Mouse (Mus musculus) right cerebral cortex, adult 18-20 months (tissue): ENCODE results near the gene Rnf168.
"Not testable (repeated sequence)": the region's sequence is repeated elsewhere in the genome, so short reads cannot be mapped to it uniquely, and the experiment has no call there.

Experiments
- DNase-seq: peaks from one replicate; pipeline ENCODE4 v3.0.0; 2022; ENCODE audit warnings: mixed read lengths

Rnf168 gene

GRCm38 (mm10) chr16:32277308-32278256 is at the start of gene Rnf168:
TSS of gene Rnf168 (plus strand) at chr16:32277459.
- peak; percentile 95 for DNase-seq

GRCm38 (mm10) chr16:32232050-32232449 is 45.2 kb upstream of the Rnf168 start:
- DNase-seq = not testable (repeated sequence)

GRCm38 (mm10) chr16:32237930-32238680 is 39.2 kb upstream of the Rnf168 start:
- no peak for DNase-seq

- DNase-seq = no peak
These were observed 37.6 kb upstream of the Rnf168 start for GRCm38 (mm10) chr16:32239428-32240312.

GRCm38 (mm10) chr16:32243901-32244300 is 33.4 kb upstream of the Rnf168 start:
- no peak for DNase-seq

GRCm38 (mm10) chr16:32246351-32246791 is 30.9 kb upstream of the Rnf168 start:
- peak; percentile 53 for DNase-seq

GRCm38 (mm10) chr16:32246952-32247370 is 30.3 kb upstream of the Rnf168 start, which contains the start of the genes Fbxo45 and Wdr53:
TSS of gene Fbxo45 (minus strand) at chr16:32247158.
TSS of gene Wdr53 (plus strand) at chr16:32247227.
- peak; percentile 99 for DNase-seq

GRCm38 (mm10) chr16:32264225-32264624 is 13.0 kb upstream of the Rnf168 start:
- not testable (repeated sequence) for DNase-seq

GRCm38 (mm10) chr16:32271291-32271690 is 6.0 kb upstream of the Rnf168 start, which contains the start of gene Smco1:
TSS of gene Smco1 (plus strand) at chr16:32271468.
- DNase-seq = no peak

- DNase-seq = no peak
These were observed 3.9 kb upstream of the Rnf168 start for GRCm38 (mm10) chr16:32273338-32273737.

- DNase-seq = no peak
These were observed 2.2 kb upstream of the Rnf168 start for GRCm38 (mm10) chr16:32275041-32275440.

- DNase-seq = no peak
These were observed 1.4 kb upstream of the Rnf168 start for GRCm38 (mm10) chr16:32275830-32276229.

- no peak for DNase-seq
These were observed 1.1 kb downstream of the Rnf168 start for GRCm38 (mm10) chr16:32278396-32278795.

- no peak for DNase-seq
These were observed 3.0 kb downstream of the Rnf168 start for GRCm38 (mm10) chr16:32280211-32280610.

- DNase-seq = no peak
These were observed 5.3 kb downstream of the Rnf168 start for GRCm38 (mm10) chr16:32282608-32283007.

- DNase-seq = no peak
These were observed 14.6 kb downstream of the Rnf168 start for GRCm38 (mm10) chr16:32291821-32292220.

GRCm38 (mm10) chr16:32299617-32300016 is 22.4 kb downstream of the Rnf168 start:
- DNase-seq = not testable (repeated sequence)

GRCm38 (mm10) chr16:32303046-32303445 is 25.8 kb downstream of the Rnf168 start:
- DNase-seq = no peak

- no peak for DNase-seq
These were observed 26.6 kb downstream of the Rnf168 start for GRCm38 (mm10) chr16:32303886-32304285.

GRCm38 (mm10) chr16:32311970-32312369 is 34.7 kb downstream of the Rnf168 start:
- no peak for DNase-seq

GRCm38 (mm10) chr16:32312386-32312785 is 35.1 kb downstream of the Rnf168 start:
- DNase-seq = no peak

- no peak for DNase-seq
These were observed 35.6 kb downstream of the Rnf168 start for GRCm38 (mm10) chr16:32312859-32313258.
